Mouse (Mus musculus) cerebellum, adult 2 months (tissue): ENCODE results near the gene Dusp5.

Experiments
- CTCF ChIP-seq: fragments of 200-500 bp; IDR thresholded peaks from 2 replicates; pipeline ENCODE4 v1.5.1; 2011; ENCODE audit warnings: low read depth, mild to moderate bottlenecking, control low read depth, low read length, moderate library complexity, borderline replicate concordance; ENCODE audit not compliant: insufficient read depth
- POLR2A ChIP-seq: fragments of 200-500 bp; IDR thresholded peaks from 2 replicates; pipeline ENCODE4 v1.6.1; 2011; ENCODE audit warnings: low read length, control low read depth, borderline replicate concordance; ENCODE audit not compliant: insufficient read depth

DNA sequence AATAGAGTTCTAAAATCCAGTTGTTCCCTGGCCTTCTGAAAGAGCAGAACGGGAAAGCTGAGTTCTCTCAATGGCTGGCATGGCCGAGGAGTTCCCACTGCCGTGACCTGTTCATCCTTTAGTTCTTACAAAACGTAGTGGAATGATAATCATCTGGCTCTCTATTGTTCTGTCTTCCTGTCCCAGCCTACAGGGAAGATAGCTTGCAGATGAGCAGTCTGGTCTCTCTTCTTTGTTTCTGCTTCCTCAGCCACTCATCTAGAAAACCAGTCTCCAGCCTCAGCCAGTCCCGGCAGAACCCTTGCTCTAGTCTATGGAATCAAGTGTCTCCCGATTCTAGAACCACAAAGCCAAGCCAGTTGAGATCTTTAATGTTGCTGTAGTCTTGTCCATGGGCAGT, 46.8 kb upstream of the Dusp5 start:
- TF ChIP-seq POLR2A (no peak), CTCF (no peak)
